Mouse (Mus musculus) small intestine, adult 2 months (tissue): ENCODE data around the gene Ranbp3. TPM values are rescaled to one million over a fixed set of nuclear protein-coding genes. Genes with fewer than 3 reads are reported as not detected.

ENCODE experiments used
- H3K27ac ChIP-seq: fragments of 200-500 bp; 2 replicates; pipeline ENCODE4 v1.5.1; 2012; ENCODE audit warnings: low read depth, low read length, control low read depth, inconsistent platforms; ENCODE audit not compliant: insufficient read depth
- H3K27me3 ChIP-seq: fragments of 200-500 bp; 2 replicates; pipeline ENCODE4 v1.6.1; 2012; ENCODE audit warnings: mild to moderate bottlenecking, moderate library complexity, low read length, inconsistent platforms; ENCODE audit not compliant: control insufficient read depth, insufficient read depth
- H3K36me3 ChIP-seq: fragments of 200-500 bp; 2 replicates; pipeline ENCODE4 v1.6.1; 2012; ENCODE audit warnings: mild to moderate bottlenecking, low read length, control low read depth, inconsistent platforms; ENCODE audit not compliant: control insufficient read depth, insufficient read depth
- H3K4me1 ChIP-seq: fragments of 200-500 bp; 2 replicates; pipeline ENCODE4 v1.6.1; 2012; ENCODE audit warnings: low read length, inconsistent platforms, mixed read lengths; ENCODE audit not compliant: control insufficient read depth, insufficient read depth, insufficient read length
- H3K4me3 ChIP-seq: fragments of 200-500 bp; 2 replicates; pipeline ENCODE4 v1.5.1; 2012; ENCODE audit warnings: low read depth, mild to moderate bottlenecking, control low read depth, inconsistent platforms, low read length, moderate library complexity
- CTCF ChIP-seq: fragments of 200-500 bp; IDR thresholded peaks from 2 replicates; pipeline ENCODE4 v1.5.1; 2012; ENCODE audit warnings: low read depth, mild to moderate bottlenecking, control low read depth, inconsistent platforms, low read length, moderate library complexity, mixed read lengths; ENCODE audit not compliant: insufficient replicate concordance, insufficient read length; ENCODE audit errors: extremely low read depth
- POLR2A ChIP-seq: fragments of 200-500 bp; IDR thresholded peaks from 2 replicates; pipeline ENCODE4 v1.6.1; 2012; ENCODE audit warnings: low read depth, mild to moderate bottlenecking, control low read depth, inconsistent platforms, low read length, moderate library complexity
- WGBS: fragments of 180-500 bp; shearing (Covaris S2); methylation state at CpG from one replicate; pipeline ENCODE4 v1.1.7; 2018; 5-methylcytosine and 5-hydroxymethylcytosine counted together
- polyA plus RNA-seq: library from polyadenylated mRNA; depleted of rRNA; stranded (reverse); fragments of >200 nt; gene quantifications from 2 replicates; pipeline ENCODE4 v1.2.3, GENCODE M21; 2012

The Ranbp3 gene
- polyA plus RNA-seq, 1 experiment, result 65.1 TPM

GRCm38 (mm10) chr17:56681791-56682190 is 8.7 kb downstream of the Ranbp3 start:
- Histone ChIP-seq H3K27me3 (no peaks in the 10 kb centered on the region), H3K27ac (no peak overlapping the region), H3K4me1 (no peaks in the 10 kb centered on the region), H3K4me3 (no peak overlapping the region), H3K36me3 (peaks cover 22% of the 10 kb centered on the region)
- WGBS, result 62% methylated on average over 4 of the region's 4 CpGs
- TF ChIP-seq CTCF (no peak), POLR2A (no peak)

DNA sequence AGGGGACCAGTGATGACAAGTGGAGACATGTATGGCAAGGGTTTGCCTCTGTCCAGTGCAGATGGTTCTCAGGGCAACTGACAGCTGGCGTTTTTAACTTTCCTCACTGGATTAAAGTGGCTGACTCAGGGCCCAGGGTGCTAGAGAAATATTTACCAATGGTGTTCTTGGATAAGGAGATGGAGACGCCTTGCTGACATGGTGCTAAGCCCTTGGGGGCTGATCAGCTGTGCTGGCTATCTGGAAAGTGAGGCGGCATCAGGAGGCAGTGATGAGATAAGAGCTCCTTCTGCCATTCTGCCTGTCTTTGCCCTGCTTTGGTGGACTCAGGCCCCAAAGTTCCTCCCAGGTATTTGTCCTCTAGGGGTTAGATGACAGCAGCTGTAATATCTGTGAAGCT is 9.8 kb downstream of the Ranbp3 start:
- WGBS, result 50% methylated on average over 3 of the region's 3 CpGs
- no peaks in the 10 kb centered on the region; the same call in 1 of the 2 replicates for H3K4me1 ChIP-seq
- TF ChIP-seq CTCF, result no peak
- no peak for TF ChIP-seq POLR2A
- H3K27ac ChIP-seq, result no peak overlapping the region
- no peak overlapping the region for H3K4me3 ChIP-seq
- no peaks in the 10 kb centered on the region for H3K27me3 ChIP-seq
- peaks cover 29% of the 10 kb centered on the region for H3K36me3 ChIP-seq

DNA sequence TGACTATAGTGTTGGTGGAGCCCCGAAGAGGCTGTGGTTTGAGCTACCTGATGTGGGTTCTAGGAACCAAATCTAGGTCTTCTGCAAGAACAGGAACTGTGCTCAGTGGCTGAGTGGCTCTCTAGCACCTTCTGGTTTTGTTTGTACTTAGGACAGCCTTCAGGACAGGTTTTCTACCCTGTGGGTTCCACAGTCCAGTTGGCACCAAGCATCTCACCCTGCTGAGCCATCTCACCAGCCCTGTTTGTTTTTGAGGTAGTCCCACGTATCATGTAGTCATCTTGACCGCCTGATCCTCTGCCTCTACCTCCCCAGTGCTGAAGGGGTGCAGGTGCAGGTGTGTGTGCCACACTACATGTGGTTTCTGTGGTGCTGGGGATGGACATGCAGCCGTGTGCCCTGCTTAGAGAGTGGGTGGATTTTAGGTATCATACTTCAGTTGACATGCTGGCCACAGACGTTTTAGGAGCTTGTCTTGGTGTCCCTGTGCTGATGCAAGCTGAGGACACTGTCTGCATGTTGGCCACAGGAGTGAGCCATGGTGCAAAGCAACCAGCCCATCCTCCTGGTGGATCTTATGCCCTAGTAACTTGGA is 10.5 kb downstream of the Ranbp3 start:
- Histone ChIP-seq H3K27me3 (no peaks in the 10 kb centered on the region), H3K36me3 (peaks cover 32% of the 10 kb centered on the region), H3K4me3 (no peak overlapping the region), H3K4me1 (no peaks in the 10 kb centered on the region; the same call in 1 of the 2 replicates), H3K27ac (no peak overlapping the region)
- no peak for TF ChIP-seq POLR2A
- WGBS, result 64% methylated on average over 5 of the region's 5 CpGs

- 79% methylated on average over 2 of the region's 2 CpGs for WGBS
- Histone ChIP-seq H3K27ac (no peak overlapping the region), H3K27me3 (no peaks in the 10 kb centered on the region), H3K4me1 (no peaks in the 10 kb centered on the region; the same call in 1 of the 2 replicates), H3K36me3 (peaks cover 32% of the 10 kb centered on the region), H3K4me3 (no peak overlapping the region)
- TF ChIP-seq POLR2A (no peak), CTCF (no peak)
Measured at GRCm38 (mm10) chr17:56684649-56685048, 11.6 kb downstream of the Ranbp3 start.

DNA sequence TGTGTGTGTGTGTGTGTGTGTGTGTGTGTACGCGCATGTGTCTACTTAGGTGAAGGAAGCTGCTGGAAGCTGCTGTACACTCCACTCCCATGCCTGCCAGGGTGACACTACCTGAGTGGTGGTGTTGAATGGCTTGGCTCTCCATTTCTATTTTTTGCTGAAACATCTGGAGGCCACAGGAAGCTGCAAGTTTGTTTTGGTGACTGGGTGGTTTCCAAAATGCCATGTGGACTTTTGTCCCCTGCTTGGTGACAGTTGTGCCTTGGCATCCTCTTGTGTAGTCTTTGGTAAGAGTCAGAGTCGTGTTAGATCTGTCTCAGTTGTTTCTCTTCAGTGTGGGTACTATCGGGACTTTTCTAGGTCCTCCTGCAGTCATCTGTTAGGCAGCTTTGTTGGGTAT is 13.7 kb downstream of the Ranbp3 start:
- Histone ChIP-seq H3K36me3 (peaks cover 36% of the 10 kb centered on the region), H3K4me3 (no peak overlapping the region), H3K27ac (no peak overlapping the region; the same call in 1 of the 2 replicates), H3K27me3 (no peaks in the 10 kb centered on the region), H3K4me1 (no peaks in the 10 kb centered on the region; the same call in 1 of the 2 replicates)
- TF ChIP-seq CTCF (no peak), POLR2A (no peak)
- 81% methylated on average over 4 of the region's 4 CpGs for WGBS

DNA sequence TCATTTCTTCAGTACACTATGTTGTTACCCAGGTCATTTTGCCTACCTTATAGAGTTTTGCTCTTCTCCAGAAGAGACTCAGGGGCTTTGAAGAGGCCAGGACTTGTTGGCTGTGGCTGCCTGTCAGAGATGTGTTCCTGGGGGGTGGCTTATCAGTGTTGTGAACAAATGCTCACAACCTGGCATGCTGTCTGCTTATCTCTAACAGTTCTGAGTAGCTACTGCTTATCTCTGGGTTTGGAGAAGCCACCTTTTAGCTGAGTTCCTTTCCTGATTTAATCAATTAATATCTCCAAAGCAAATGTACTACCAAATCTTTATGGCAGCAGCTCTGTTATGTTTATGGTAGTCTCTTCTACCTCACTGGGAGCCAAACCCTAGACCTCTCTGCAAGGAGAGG is 15.0 kb downstream of the Ranbp3 start:
- Histone ChIP-seq H3K36me3 (peaks cover 39% of the 10 kb centered on the region), H3K4me1 (no peaks in the 10 kb centered on the region; the same call in 1 of the 2 replicates), H3K4me3 (no peak overlapping the region), H3K27ac (no peak overlapping the region), H3K27me3 (no peaks in the 10 kb centered on the region)
- TF ChIP-seq CTCF (no peak), POLR2A (no peak)

DNA sequence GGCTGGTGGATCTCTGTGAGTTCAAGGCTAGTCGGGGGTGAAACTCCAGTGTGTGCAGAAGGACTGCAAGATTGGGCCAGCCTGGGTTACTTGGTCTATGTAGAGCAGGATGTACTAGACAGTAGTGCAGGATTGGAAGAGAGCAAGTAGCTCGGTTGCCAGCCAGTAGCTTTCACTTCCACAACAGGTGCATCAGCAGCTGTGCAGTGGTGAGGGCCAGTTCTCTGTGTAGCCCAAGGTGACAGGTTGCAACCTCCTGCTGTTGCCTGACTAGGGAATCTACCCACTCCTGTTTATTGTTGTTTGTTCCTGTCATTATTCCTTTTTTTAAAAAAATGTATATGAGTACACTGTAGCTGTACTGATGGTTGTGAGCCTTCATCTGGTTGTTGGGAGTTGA is 15.6 kb downstream of the Ranbp3 start:
- no peak for TF ChIP-seq POLR2A
- TF ChIP-seq CTCF, result no peak
- Histone ChIP-seq H3K4me3 (no peak overlapping the region), H3K4me1 (no peaks in the 10 kb centered on the region; the same call in 1 of the 2 replicates), H3K27ac (no peak overlapping the region), H3K36me3 (peaks cover 39% of the 10 kb centered on the region), H3K27me3 (no peaks in the 10 kb centered on the region)
- WGBS, result 74% methylated on average over 2 of the region's 2 CpGs
